In genomic region chr2:27918106-27918505, GRCm38 (mm10) we compare ENCODE assay signal across 17 mouse cellular contexts. TPM values are rescaled to one million over a fixed set of nuclear protein-coding genes. Genes with fewer than 3 reads are reported as not detected.
DNase-seq lines count a peak whose midpoint lies in the region; ATAC-seq lines count a peak whose summit lies in the region.
"Had no signal": no experiment of that assay in that cellular context is flagged by ENCODE, and none has a peak within 500 bp of the region (broad histone marks: within the 10 kb centered on the region; RNA-seq: fewer than 3 reads in every experiment).

No protein-coding gene starts in this region.

- H3K9ac ChIP-seq in forebrain, embryonic 12.5 days = no peak overlapping the region
- H3K9ac ChIP-seq: embryonic facial prominence, embryonic 12.5 days; heart, embryonic 15.5 days; kidney, embryonic 15.5 days; liver, embryonic 12.5 days; neural tube, embryonic 12.5 days had no signal

- peaks cover 55% of the 10 kb centered on the region for H3K4me1 ChIP-seq in heart, embryonic 10.5 days
- 0 out of 2 replicates have a peak, but pooled peaks cover 2% of the 10 kb centered on the region for H3K4me1 ChIP-seq in forebrain, embryonic 12.5 days
- H3K4me1 ChIP-seq: megakaryocyte, embryonic 14.5 days had no signal

- no peaks in the 10 kb centered on the region for H3K36me3 ChIP-seq in heart, embryonic 10.5 days
- H3K36me3 ChIP-seq in forebrain, embryonic 12.5 days (replicated peaks) = no peaks in the 10 kb centered on the region
- H3K36me3 ChIP-seq: embryonic facial prominence, embryonic 12.5 days; heart, embryonic 15.5 days; liver, embryonic 12.5 days; neural tube, embryonic 12.5 days had no signal

- H3K4me2 ChIP-seq in forebrain, embryonic 12.5 days = no peak overlapping the region
- H3K4me2 ChIP-seq: embryonic facial prominence, embryonic 12.5 days; heart, embryonic 15.5 days; kidney, embryonic 15.5 days; liver, embryonic 12.5 days; neural tube, embryonic 12.5 days had no signal

- WGBS in heart, embryonic 10.5 days = 78% methylated on average over 7 of the region's 7 CpGs
- 82% methylated on average over 7 of the region's 7 CpGs for WGBS in forebrain, embryonic 12.5 days

- H3K9me3 ChIP-seq in heart, embryonic 10.5 days = no peaks in the 10 kb centered on the region
- H3K9me3 ChIP-seq in forebrain, embryonic 12.5 days = no peaks in the 10 kb centered on the region
- H3K9me3 ChIP-seq: embryonic facial prominence, embryonic 12.5 days; heart, embryonic 15.5 days; kidney, embryonic 15.5 days; limb, embryonic 10.5 days; liver, embryonic 12.5 days; neural tube, embryonic 12.5 days had no signal

- ATAC-seq in forebrain, embryonic 12.5 days (ENCODE audit: low FRiP score) = no peak
- ATAC-seq: liver, embryonic 12.5 days had no signal

- peak overlapping the region; percentile 62 for H3K27ac ChIP-seq in heart, embryonic 10.5 days
- H3K27ac ChIP-seq in forebrain, embryonic 12.5 days = no peak overlapping the region
- H3K27ac ChIP-seq: embryonic facial prominence, embryonic 12.5 days; heart, embryonic 15.5 days; kidney, embryonic 15.5 days; limb, embryonic 10.5 days; liver, embryonic 12.5 days; neural tube, embryonic 12.5 days had no signal

- DNase-seq in heart, embryonic 10.5 days (ENCODE audit: low spot score) = no peak
- no peak for DNase-seq in heart, postnatal 14 days
- peak; percentile 27 for DNase-seq in adipocyte (ENCODE audit: low spot score)
- DNase-seq in cerebellum, adult 11 months = peak; percentile 60
- DNase-seq in cerebellum, postnatal 25 days = peak; percentile 66 to 74
- no peak for DNase-seq in yolk sac, embryonic 10.5 days (ENCODE audit: low spot score)
- DNase-seq in ovary, postnatal 10 days (ENCODE audit: low spot score) = no peak
- DNase-seq: right cerebral cortex, postnatal 4 days; thymus, adult 2 months had no signal

- H3K27me3 ChIP-seq in heart, embryonic 10.5 days (ENCODE audit: insufficient read depth, poor library complexity, severe bottlenecking) = no peaks in the 10 kb centered on the region
- H3K27me3 ChIP-seq in forebrain, embryonic 12.5 days = no peaks in the 10 kb centered on the region
- H3K27me3 ChIP-seq: embryonic facial prominence, embryonic 12.5 days; heart, embryonic 15.5 days; kidney, embryonic 15.5 days; neural tube, embryonic 12.5 days had no signal

- intact Hi-C loops in heart, postnatal 14 days (cut with DNase I) = no loop called here

- no peak overlapping the region for H3K4me3 ChIP-seq in heart, embryonic 10.5 days
- no peak overlapping the region for H3K4me3 ChIP-seq in forebrain, embryonic 12.5 days (replicated peaks)
- H3K4me3 ChIP-seq: embryonic facial prominence, embryonic 12.5 days; heart, embryonic 15.5 days; kidney, embryonic 15.5 days; limb, embryonic 10.5 days; liver, embryonic 12.5 days; megakaryocyte, embryonic 14.5 days; neural tube, embryonic 12.5 days had no signal

RNA-seq across cellular contexts. Expression of gene Col5a1, which starts 31.9 kb away (rescaled TPM):
- 31.3 and 37.4 TPM in 2 replicates for polyA plus RNA-seq in heart, embryonic 10.5 days (2016; fragmentation: Nextera tagmentation; extraction: Ambion mirVana)
- 100 to 1,000 TPM; 100 to 109 TPM for total RNA-seq in heart, postnatal 14 days (2021)
- 17.1 and 21.7 TPM in 2 replicates for polyA plus RNA-seq in forebrain, embryonic 12.5 days (2016; fragmentation: Nextera tagmentation; extraction: Ambion mirVana)

Comparison
In these comparisons a context has a peak if more than half of its experiments do, and no peak if none do; other contexts are left out.
1. DNase-seq: peak in adipocyte (single experiment), cerebellum, adult 11 months (single experiment) and cerebellum, postnatal 25 days (2 of 2); none in heart, embryonic 10.5 days (single experiment), heart, postnatal 14 days (0 of 2), yolk sac, embryonic 10.5 days (single experiment) and ovary, postnatal 10 days (single experiment).